Mouse (Mus musculus) thymus, postnatal 36 days (tissue): ENCODE measurements around the gene Snrnp70.

ENCODE experiments used
- DNase-seq, 2 experiments: peaks; one replicate each; pipeline ENCODE4 v3.0.0; 2022; ENCODE audit warnings: mixed read lengths in 2 of 2

Gene Snrnp70

GRCm38 (mm10) chr7:45395578-45396336 is at the start of gene Snrnp70:
Gene Snrnp70 (minus strand): TSS chr7:45395742.
- peak; percentile 100 for DNase-seq

- no peak for DNase-seq
Measured at GRCm38 (mm10) chr7:45443526-45444420, 48.2 kb upstream of the Snrnp70 start.

- peak; percentile 22 to 42 for DNase-seq
Measured at GRCm38 (mm10) chr7:45437521-45438276, 42.2 kb upstream of the Snrnp70 start, which contains the start of gene Ruvbl2. Gene Ruvbl2 (minus strand): TSS chr7:45438096.

GRCm38 (mm10) chr7:45437046-45437445 is 41.5 kb upstream of the Snrnp70 start:
- no peak for DNase-seq

GRCm38 (mm10) chr7:45436444-45436843 is 40.9 kb upstream of the Snrnp70 start:
- no peak for DNase-seq

- DNase-seq: no peak
Measured at GRCm38 (mm10) chr7:45435038-45435437, 39.5 kb upstream of the Snrnp70 start.

GRCm38 (mm10) chr7:45434203-45435015 is 38.9 kb upstream of the Snrnp70 start, which contains the start of gene Gys1:
Gene Gys1 (plus strand): TSS chr7:45434844.
- peak; percentile 100 for DNase-seq

- DNase-seq: no peak
Measured at GRCm38 (mm10) chr7:45433835-45434202, 38.3 kb upstream of the Snrnp70 start.

- DNase-seq: no peak
Measured at GRCm38 (mm10) chr7:45426556-45426955, 31.0 kb upstream of the Snrnp70 start.

- DNase-seq: no peak
Measured at GRCm38 (mm10) chr7:45421194-45421593, 25.7 kb upstream of the Snrnp70 start.

- DNase-seq: no peak
Measured at GRCm38 (mm10) chr7:45420615-45420919, 25.0 kb upstream of the Snrnp70 start, which contains the start of gene Lhb. Gene Lhb (plus strand): TSS chr7:45420820.

GRCm38 (mm10) chr7:45419859-45420614 is 24.5 kb upstream of the Snrnp70 start:
- DNase-seq: no peak

- no peak for DNase-seq
Measured at GRCm38 (mm10) chr7:45417962-45418492, 22.5 kb upstream of the Snrnp70 start.

GRCm38 (mm10) chr7:45415636-45416035 is 20.1 kb upstream of the Snrnp70 start:
- no peak for DNase-seq

- no peak for DNase-seq
Measured at GRCm38 (mm10) chr7:45414740-45415224, 19.2 kb upstream of the Snrnp70 start.

GRCm38 (mm10) chr7:45413864-45414739 is 18.6 kb upstream of the Snrnp70 start:
- no peak for DNase-seq

- DNase-seq: peak; percentile 29 to 49
Measured at GRCm38 (mm10) chr7:45413113-45413863, 17.7 kb upstream of the Snrnp70 start, which contains the start of gene Ntf5. Gene Ntf5 (plus strand): TSS chr7:45413695.

GRCm38 (mm10) chr7:45412421-45412820 is 16.9 kb upstream of the Snrnp70 start:
- no peak for DNase-seq
